Mouse (Mus musculus) spleen, adult 2 months (tissue): ENCODE results near the gene Stag1. TPM values are rescaled to one million over a fixed set of nuclear protein-coding genes. Genes with fewer than 3 reads are reported as not detected.

Experiments used
- DNase-seq, 2 experiments: peaks; one replicate each; pipeline versions ENCODE4 v3.0.0 to v3.0.0-alpha.2; 2012 to 2021; ENCODE audit warnings: low spot score in 2 of 2, low read depth in 1 of 2
- H3K27ac ChIP-seq: fragments of 200-500 bp; 2 replicates; pipeline ENCODE4 v1.5.1; 2012; ENCODE audit warnings: low read length, inconsistent platforms; ENCODE audit not compliant: insufficient read depth
- H3K27me3 ChIP-seq: fragments of 200-500 bp; 2 replicates; pipeline ENCODE4 v1.6.1; 2012; ENCODE audit warnings: mild to moderate bottlenecking, moderate library complexity, low read length, inconsistent platforms; ENCODE audit not compliant: control insufficient read depth, insufficient read depth
- H3K36me3 ChIP-seq: fragments of 200-500 bp; 2 replicates; pipeline ENCODE4 v1.6.1; 2012; ENCODE audit warnings: mild to moderate bottlenecking, low read length, inconsistent platforms; ENCODE audit not compliant: control insufficient read depth, insufficient read depth
- H3K4me1 ChIP-seq: fragments of 200-500 bp; 2 replicates; pipeline ENCODE4 v1.6.1; 2011; ENCODE audit warnings: inconsistent platforms; ENCODE audit not compliant: control insufficient read depth, insufficient read depth, insufficient read length
- H3K4me3 ChIP-seq: fragments of 200-500 bp; 2 replicates; pipeline ENCODE4 v1.5.1; 2011; ENCODE audit warnings: mild to moderate bottlenecking, inconsistent platforms; ENCODE audit not compliant: insufficient read depth, insufficient read length; ENCODE audit errors: extremely low read depth
- CTCF ChIP-seq: fragments of 200-500 bp; IDR thresholded peaks from 2 replicates; pipeline ENCODE4 v1.5.1; 2011; ENCODE audit warnings: mild to moderate bottlenecking, inconsistent platforms; ENCODE audit not compliant: insufficient read depth, insufficient read length, insufficient replicate concordance; ENCODE audit errors: extremely low read depth
- POLR2A ChIP-seq: fragments of 200-500 bp; IDR thresholded peaks from 2 replicates; pipeline ENCODE4 v1.6.1; 2011; ENCODE audit warnings: low read depth, low read length, inconsistent platforms
- WGBS: fragments of 180-500 bp; shearing (Covaris S2); methylation state at CpG from one replicate; pipeline ENCODE4 v1.1.7; 2018; 5-methylcytosine and 5-hydroxymethylcytosine counted together
- polyA plus RNA-seq: library from polyadenylated mRNA; depleted of rRNA; stranded (reverse); fragments of >200 nt; gene quantifications from 2 replicates; pipeline ENCODE4 v1.2.3, GENCODE M21; 2012

Stag1 gene
- polyA plus RNA-seq, 1 experiment = 2.5 TPM

- TF ChIP-seq CTCF (no peak), POLR2A (no peak)
- 93% methylated on average over 2 of the region's 2 CpGs for WGBS
- no peaks in the 10 kb centered on the region for H3K27me3 ChIP-seq
- no peak overlapping the region for H3K4me3 ChIP-seq
- no peak for DNase-seq
- H3K4me1 ChIP-seq = peaks cover 2% of the 10 kb centered on the region; the same call in 1 of the 2 replicates
- no peak overlapping the region for H3K27ac ChIP-seq
- no peaks in the 10 kb centered on the region for H3K36me3 ChIP-seq
These were observed 43.2 kb downstream of the Stag1 start for GRCm38 (mm10) chr9:100640754-100641153.

DNA sequence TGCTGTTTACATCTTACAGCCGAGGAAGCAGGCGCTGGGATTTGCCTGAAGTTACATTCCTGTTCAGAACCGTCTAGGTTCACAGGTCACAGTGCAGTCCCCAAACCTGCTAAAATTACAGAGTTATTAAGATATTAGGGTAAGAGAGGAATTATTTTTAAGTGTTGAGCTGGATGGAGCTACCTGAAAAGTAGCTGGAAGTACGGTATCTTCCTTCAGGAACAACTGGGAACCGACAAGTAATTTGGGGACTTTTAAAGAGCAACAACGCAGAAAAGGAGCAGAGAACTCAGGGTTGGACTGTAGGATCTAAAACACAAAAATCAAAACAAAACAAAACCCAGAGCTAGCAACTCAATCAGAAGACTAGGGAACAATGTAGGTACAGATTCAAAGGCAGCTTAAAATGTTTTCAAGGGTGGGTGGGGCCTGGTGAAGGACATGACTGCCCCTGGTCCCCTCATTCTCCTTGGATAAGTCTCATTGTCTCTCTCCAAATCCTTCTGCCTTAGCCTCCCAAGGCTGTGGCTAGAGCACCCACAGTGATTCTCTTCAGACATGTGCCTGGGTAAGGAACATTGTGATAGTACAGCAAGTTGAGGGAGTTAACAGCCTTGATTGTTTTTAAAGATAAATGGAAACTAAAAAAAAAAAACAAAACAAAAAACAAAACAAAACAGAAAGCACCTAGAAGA is 43.9 kb downstream of the Stag1 start:
- WGBS = 90% methylated on average over 6 of the region's 6 CpGs
- peak overlapping the region; percentile 45; the same call in 1 of the 2 replicates for H3K27ac ChIP-seq
- H3K4me1 ChIP-seq = peaks cover 6% of the 10 kb centered on the region
- TF ChIP-seq POLR2A (no peak), CTCF (no peak)
- no peaks in the 10 kb centered on the region for H3K36me3 ChIP-seq
- DNase-seq = no peak
- no peak overlapping the region for H3K4me3 ChIP-seq
- H3K27me3 ChIP-seq = no peaks in the 10 kb centered on the region

DNA sequence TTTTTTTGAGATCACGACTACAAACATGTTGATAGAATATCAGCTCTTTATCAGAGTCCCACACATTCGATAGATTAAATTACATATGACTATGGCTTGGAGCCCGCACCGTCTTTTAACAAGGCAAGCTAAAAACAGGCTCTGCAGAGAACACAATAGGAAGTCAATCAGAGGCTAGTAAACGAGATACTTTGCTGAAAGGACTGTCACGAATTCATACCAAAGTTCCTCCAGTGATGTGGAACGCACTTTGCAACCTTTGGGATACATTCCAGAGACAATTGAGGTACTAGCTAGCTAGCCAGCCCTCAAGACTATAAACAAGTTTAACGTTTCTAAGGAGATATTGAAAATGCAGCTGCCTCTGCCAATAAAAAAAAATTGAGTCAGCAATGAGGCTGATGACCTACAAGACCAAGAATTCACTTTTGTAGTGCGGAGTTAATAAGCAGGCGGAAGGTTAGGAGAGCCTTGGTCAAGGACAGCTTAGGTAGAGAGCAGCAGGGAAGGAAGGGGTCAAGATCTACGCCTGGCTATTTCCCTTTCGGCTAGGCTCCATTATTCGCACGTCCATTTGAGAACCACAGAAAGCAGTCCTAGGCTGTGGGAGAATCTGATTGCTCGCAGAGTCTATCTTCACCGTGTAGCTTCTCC is 44.7 kb downstream of the Stag1 start:
- no peaks in the 10 kb centered on the region for H3K36me3 ChIP-seq
- H3K4me3 ChIP-seq = peak overlapping the region; percentile 64
- peak overlapping the region; percentile 93 for H3K27ac ChIP-seq
- peaks cover 6% of the 10 kb centered on the region for H3K4me1 ChIP-seq
- peak in 1 of 2 experiments; percentile 8 for DNase-seq
- TF ChIP-seq CTCF (no peak), POLR2A (no peak; the same call in 1 of the 2 replicates)
- WGBS = 1% methylated on average over 16 of the region's 16 CpGs
- H3K27me3 ChIP-seq = no peaks in the 10 kb centered on the region

GRCm38 (mm10) chr9:100642840-100643697 is 45.5 kb downstream of the Stag1 start:
- Histone ChIP-seq H3K27me3 (no peaks in the 10 kb centered on the region), H3K27ac (peak overlapping the region; percentile 93), H3K4me3 (peak overlapping the region; percentile 94), H3K4me1 (peaks cover 6% of the 10 kb centered on the region), H3K36me3 (no peaks in the 10 kb centered on the region)
- TF ChIP-seq CTCF (peak; percentile 93), POLR2A (no peak; the same call in 1 of the 2 replicates)
- WGBS = under 1% methylated on average over 96 of the region's 97 CpGs
- DNase-seq = peak; percentile 96 to 99

GRCm38 (mm10) chr9:100644071-100644771 is 46.6 kb downstream of the Stag1 start:
- under 1% methylated on average over 46 of the region's 64 CpGs for WGBS
- Histone ChIP-seq H3K4me1 (peaks cover 6% of the 10 kb centered on the region), H3K27me3 (no peaks in the 10 kb centered on the region), H3K36me3 (no peaks in the 10 kb centered on the region), H3K4me3 (peak overlapping the region; percentile 94), H3K27ac (peak overlapping the region; percentile 85)
- no peak for TF ChIP-seq CTCF
- TF ChIP-seq POLR2A = no peak; the same call in 1 of the 2 replicates
- DNase-seq = peak; percentile 8 to 52

DNA sequence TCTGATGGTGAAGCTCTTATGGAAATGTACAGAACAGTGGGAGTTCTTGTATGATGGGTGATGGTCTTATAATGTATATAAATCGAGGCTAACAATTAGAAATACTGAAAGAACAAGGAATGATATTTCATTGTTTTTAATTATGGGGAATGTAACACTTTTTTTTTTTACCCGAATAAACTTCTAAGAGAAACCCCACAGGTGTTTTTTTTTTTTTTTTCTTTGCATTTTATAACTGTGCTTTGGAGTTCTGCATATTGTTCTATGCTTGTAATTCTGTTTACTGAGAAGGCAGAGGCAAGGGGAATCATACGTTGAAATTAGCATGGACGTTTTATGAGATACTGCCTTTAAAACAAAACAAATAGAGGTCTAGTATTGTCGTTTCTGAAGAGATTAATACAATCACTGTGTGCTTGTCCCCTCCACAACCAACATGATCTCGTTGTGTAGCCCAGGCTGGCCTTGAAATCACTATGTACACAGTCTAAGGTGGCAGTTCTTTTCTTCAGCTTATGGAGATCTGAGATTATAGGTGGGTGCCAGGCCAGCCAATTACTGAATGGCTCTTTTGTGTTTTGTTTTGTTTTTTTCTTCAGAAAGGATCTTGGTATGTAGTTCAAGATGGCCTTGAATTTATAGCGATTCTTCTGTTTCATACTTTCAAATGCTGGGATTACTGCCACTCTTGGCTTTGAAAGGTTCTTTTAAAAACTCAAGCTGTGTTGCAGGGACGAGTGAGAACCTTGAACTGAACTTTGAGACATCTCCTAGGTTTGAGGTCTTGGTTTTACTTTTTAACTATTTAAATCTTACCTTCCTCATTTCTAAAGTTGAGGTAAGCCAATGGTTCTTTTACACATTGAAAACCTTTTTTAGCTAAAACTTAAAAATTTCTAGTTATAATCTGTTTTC is 47.7 kb downstream of the Stag1 start:
- no peak for TF ChIP-seq POLR2A
- TF ChIP-seq CTCF = no peak
- H3K4me1 ChIP-seq = peaks cover 6% of the 10 kb centered on the region
- no peak for DNase-seq
- H3K27me3 ChIP-seq = no peaks in the 10 kb centered on the region
- H3K27ac ChIP-seq = no peak overlapping the region
- H3K36me3 ChIP-seq = no peaks in the 10 kb centered on the region
- 35% methylated on average over 8 of the region's 8 CpGs for WGBS
- no peak overlapping the region for H3K4me3 ChIP-seq
